Mouse (Mus musculus) heart, postnatal 10 days (tissue): ENCODE measurements around the gene Zdhhc1. TPM values are rescaled to one million over a fixed set of nuclear protein-coding genes. Genes with fewer than 3 reads are reported as not detected.
A peak's percentile ranks its signal among the peaks of the same experiment; 100 is the strongest.

ENCODE experiments used
- DNase-seq, 2 experiments: peaks; one replicate each; pipeline ENCODE4 v3.0.0; 2021
- intact Hi-C: fragments of 180-260 bp; cut with DNase I; formaldehyde crosslinking; loops from one replicate; pipeline ENCODE4 v1.15.1; 2025
- total RNA-seq, 2 experiments: library from RNA; stranded (reverse); gene quantifications; 2 replicates each; pipeline ENCODE4 v1.2.3; 2021

Zdhhc1 gene
- total RNA-seq, 2 experiments from 2014 or later: 14.8 to 16.8 TPM

- peak in 1 of 2 experiments; percentile 58 for DNase-seq
- intact Hi-C loops: no loop called here
Observed at GRCm38 (mm10) chr8:105481453-105481852, 15.2 kb downstream of the Zdhhc1 start.

DNA sequence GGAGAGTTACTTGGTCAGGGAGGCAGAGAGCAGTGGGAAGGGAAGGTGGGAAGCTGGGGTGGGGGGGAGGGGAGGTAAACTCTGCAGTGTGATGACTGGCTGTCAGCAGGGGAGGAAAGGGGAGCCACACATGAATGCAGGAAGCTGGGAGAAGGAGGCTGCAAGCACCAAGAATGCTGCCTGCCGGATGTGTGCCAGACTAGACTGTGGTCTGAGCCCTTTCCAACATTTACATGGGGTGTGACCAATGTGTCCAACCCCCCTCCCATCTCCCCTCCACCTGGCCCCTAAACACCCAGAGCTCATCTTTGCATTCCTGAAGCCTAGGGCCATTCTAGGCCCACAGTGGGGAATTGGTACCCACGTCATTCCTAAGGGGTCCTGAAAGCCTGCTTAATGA lies 15.7 kb downstream of the Zdhhc1 start:
- DNase-seq: no peak

GRCm38 (mm10) chr8:105477792-105478191 lies 18.9 kb downstream of the Zdhhc1 start:
- intact Hi-C loops: loop anchor here (1.0 to 5.0 kb wide), 2 partner anchors 65 to 118 kb away; partner anchors contain the start of genes Kctd19 and Lrrc36
- peak; percentile 53 to 65 for DNase-seq

More for the DNA sequence above, 15.7 kb downstream of the Zdhhc1 start:
- intact Hi-C loops: no loop called here

GRCm38 (mm10) chr8:105476628-105477413 lies 19.9 kb downstream of the Zdhhc1 start:
- intact Hi-C loops: loop anchor here (1.0 to 5.0 kb wide), 2 partner anchors 65 to 118 kb away; partner anchors contain the start of genes Kctd19 and Lrrc36
- DNase-seq: peak; percentile 72 to 83

GRCm38 (mm10) chr8:105476161-105476560 lies 20.5 kb downstream of the Zdhhc1 start:
- no peak for DNase-seq
- intact Hi-C loops: loop anchor here (5.0 kb wide), 1 partner anchor 64 kb away; the partner anchor contains the start of genes Kctd19 and Lrrc36

- intact Hi-C loops: loop anchor here (2.0 to 5.0 kb wide), 2 partner anchors 39 to 63 kb away; partner anchors contain the start of genes Kctd19 and Lrrc36
- DNase-seq: no peak
Observed at GRCm38 (mm10) chr8:105475742-105476141, 21.0 kb downstream of the Zdhhc1 start.

DNA sequence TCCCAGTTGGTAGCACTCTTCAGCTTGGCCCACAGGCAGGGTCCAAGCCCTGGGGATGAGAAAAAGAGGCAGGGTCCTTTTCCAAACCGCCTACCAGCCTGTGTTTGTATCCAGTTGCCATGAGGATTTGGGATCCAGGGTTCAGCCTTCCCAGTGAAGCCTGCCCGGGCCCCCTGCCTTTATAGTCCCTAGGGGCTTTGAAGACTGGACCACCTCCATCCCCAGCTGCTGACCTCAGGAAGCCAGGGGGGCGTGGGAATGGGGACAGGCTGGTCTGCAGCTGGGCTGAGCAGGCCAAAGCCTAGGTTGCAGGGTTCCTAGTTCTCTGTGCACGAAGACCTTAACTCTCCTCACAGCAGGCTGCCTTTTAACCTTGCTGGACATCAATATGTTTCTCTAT lies 21.4 kb downstream of the Zdhhc1 start:
- peak; percentile 78 to 80 for DNase-seq
- intact Hi-C loops: loop anchor here (2.0 to 5.0 kb wide), 2 partner anchors 38 to 63 kb away; partner anchors contain the start of genes Kctd19 and Lrrc36

GRCm38 (mm10) chr8:105474680-105475079 lies 22.0 kb downstream of the Zdhhc1 start:
- intact Hi-C loops: loop anchor here (2.0 to 5.0 kb wide), 2 partner anchors 38 to 62 kb away; partner anchors contain the start of genes Kctd19 and Lrrc36
- DNase-seq: no peak

DNA sequence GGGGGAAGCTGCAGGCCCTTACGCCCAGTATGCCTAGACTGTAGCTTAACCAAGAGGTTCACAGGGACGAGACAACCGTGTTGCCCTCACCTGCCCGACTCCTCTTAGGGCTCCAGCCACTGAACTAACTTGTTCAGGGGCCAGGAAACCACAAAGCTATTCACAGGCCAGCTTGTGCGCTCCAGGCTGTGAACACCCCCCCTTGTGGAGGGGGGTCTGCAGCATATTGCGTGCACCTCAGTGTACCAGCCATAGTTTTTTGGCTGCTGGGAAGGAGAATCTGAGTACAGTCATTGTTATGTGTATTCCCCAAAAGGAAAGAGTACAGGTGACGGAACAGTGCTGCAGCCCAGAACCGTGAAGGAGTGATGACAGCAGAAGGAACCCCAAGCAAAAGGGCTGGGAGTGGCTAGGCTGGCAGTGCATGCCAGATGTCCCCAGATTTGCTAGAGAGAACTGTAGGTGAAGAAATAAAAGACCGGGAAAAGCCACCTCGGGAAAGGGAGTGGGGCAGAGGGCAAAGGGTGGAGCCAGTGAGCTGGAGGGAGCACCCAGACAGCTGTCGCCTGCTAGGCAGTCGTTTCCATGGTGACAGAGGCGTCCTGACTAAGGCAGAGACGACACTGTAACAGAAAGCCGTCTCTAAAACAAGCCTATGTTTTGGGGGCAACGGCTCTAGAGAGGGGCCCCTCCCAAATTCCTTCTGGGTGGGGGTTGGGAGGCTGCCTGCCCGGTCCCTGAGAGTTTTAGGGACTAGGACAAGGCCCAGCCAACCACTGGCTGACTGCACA lies 22.7 kb downstream of the Zdhhc1 start:
- intact Hi-C loops: loop anchor here (2.0 kb wide), 1 partner anchor 37 kb away; no protein-coding TSS in a partner anchor
- peak; percentile 80 to 81 for DNase-seq

DNA sequence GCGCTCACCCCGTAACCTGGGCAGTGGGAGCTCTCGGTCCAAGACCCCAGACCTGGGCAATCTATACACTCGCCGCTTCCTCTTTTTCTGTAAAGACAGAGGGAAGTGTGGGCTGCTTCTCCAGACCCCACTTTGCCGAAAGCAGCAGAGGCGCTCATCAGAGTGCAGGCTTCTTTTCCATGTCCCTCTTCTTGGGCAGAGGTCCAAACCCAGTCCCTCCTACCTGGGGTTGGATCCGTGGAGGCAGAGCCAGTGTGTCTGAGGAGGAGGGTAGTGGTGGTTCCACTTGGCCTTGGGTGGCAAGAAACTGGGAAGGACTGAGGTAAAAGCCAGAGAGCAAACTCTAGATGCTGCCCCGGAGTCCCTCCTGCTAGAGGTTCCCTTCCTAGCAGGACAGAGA lies 23.7 kb downstream of the Zdhhc1 start:
- intact Hi-C loops: no loop called here
- no peak for DNase-seq

DNA sequence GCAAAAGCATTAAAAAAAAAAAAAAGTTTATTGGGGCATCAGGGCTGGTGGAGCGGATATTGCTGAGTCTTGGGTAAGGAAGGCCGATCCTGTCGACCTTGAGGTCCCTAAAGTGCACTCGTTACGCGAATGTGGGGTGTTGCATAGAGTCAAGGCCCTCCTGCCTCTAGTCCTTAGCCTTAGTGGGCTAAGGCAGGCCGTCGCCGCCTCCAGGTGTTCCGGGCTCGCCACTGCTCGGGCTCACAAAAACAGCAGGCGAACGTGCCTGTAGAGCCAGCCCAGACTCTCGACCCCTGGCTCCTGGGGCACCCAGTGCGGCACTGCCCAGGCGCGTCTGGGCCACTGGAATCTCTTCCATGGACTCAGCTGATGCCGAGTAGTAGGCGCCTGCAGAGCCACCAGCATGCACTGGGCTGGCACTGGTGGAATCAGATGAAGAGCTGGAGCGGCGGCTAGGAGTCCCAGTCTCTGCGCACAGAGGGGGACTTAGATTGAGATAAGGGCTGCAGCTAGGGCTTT lies 24.2 kb downstream of the Zdhhc1 start:
- intact Hi-C loops: no loop called here
- DNase-seq: no peak

GRCm38 (mm10) chr8:105471314-105472015 lies 25.2 kb downstream of the Zdhhc1 start, which contains the start of gene Tppp3:
Gene Tppp3, minus strand, starts transcription at chr8:105471526.
- intact Hi-C loops: no loop called here
- peak; percentile 98 for DNase-seq

GRCm38 (mm10) chr8:105470681-105471313 lies 25.9 kb downstream of the Zdhhc1 start:
- no peak for DNase-seq
- intact Hi-C loops: no loop called here

DNA sequence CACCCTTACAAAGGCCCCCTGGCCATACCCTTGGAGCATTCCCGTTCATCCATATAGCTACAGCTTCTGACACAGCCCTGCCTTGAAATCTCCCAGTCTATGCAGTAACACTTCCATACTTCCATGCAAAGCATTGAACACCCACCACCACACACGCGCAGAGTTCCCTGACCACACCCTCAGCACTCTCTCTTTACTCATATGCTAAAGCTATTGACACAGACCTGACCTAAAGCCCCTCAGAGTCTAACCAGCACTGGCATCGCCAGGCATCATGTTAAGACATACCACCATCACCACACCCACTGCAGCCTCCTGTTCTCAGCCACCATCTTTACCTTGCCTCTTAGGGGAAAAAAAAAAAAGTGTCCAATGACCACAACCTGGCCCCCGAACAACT lies 26.4 kb downstream of the Zdhhc1 start:
- intact Hi-C loops: no loop called here
- DNase-seq: no peak

DNA sequence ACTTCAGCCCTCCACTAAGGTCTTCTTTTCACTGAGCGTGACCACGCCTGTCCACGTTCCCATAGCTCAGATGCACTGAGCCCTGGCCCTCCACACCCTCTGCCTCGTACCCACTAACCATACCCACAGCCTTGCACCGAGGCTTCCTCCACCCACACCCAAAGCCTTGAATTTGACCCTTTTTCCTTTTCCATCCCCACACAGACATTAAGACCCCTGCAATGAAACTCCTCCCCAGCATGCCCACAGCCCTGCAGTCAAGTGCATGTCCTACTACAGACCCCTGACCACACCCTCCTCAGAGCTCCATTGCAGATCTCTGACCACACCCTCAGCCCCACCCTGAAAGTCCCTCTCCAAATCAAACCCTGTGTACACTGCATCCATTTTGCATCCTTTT lies 26.9 kb downstream of the Zdhhc1 start:
- intact Hi-C loops: no loop called here

DNA sequence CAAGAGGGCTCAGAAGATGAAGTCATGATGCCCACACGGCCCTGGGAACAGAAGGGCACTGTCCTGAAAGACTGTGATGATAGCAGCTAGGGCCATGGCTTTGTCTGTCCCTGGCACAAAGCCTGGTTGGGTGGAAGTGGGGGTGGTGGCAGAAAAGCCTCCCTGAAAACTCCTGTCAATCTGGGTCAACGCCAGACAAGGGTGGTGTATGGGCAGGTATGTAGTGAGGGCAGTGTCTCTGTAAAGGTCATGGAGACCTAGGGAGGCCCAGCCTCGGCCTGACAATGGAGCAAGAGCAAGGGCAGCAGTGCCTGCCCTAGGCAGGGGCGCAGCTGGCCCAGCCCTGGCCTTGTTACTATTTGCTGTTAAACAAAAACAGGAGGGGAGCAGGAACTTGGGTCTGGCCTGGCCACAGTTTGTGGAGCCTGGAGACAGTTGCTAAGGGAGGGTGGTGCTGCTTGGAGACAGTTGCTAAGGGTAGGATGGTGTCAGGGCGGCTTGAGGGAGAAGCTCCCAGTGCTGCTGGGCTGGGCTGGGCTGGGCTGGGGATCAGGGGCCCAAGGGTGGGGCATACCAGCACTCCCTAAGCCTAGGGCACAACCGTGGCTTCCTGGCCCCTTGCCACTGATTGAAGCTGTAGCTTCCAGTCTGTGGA lies 27.5 kb downstream of the Zdhhc1 start:
- DNase-seq: peak; percentile 66 to 72
- intact Hi-C loops: no loop called here

More for the DNA sequence above, 26.9 kb downstream of the Zdhhc1 start:
- DNase-seq: no peak

- intact Hi-C loops: no loop called here
- no peak for DNase-seq
Observed at GRCm38 (mm10) chr8:105468002-105468720, 28.5 kb downstream of the Zdhhc1 start.

- intact Hi-C loops: no loop called here
- no peak for DNase-seq
Observed at GRCm38 (mm10) chr8:105467396-105467985, 29.2 kb downstream of the Zdhhc1 start.
